Mouse (Mus musculus) limb, embryonic 15.5 days (tissue): ENCODE results near the gene Fam173a. TPM values are rescaled to one million over a fixed set of nuclear protein-coding genes. Genes with fewer than 3 reads are reported as not detected.

Source experiments
- ATAC-seq: fragments of 200-750 bp; cut with Nextera tagmentation; 2 replicates; pipeline ENCODE4 v1.8.0; 2017; ENCODE audit warnings: low read depth, moderate TSS enrichment; ENCODE audit not compliant: insufficient number of reproducible peaks, low FRiP score, low TSS enrichment
- H3K27ac ChIP-seq: fragments of 300-500 bp; sonication (generic); 2 replicates; pipeline ENCODE4 v1.5.1; 2015; ENCODE audit warnings: moderate library complexity, mild to moderate bottlenecking, inconsistent platforms
- H3K27me3 ChIP-seq: fragments of 300-500 bp; sonication (generic); 2 replicates; pipeline ENCODE4 v1.6.1; 2015; ENCODE audit warnings: inconsistent platforms
- H3K36me3 ChIP-seq: fragments of 300-500 bp; sonication (generic); 2 replicates; pipeline ENCODE4 v1.6.1; 2015; ENCODE audit warnings: inconsistent platforms
- H3K4me1 ChIP-seq: fragments of 300-500 bp; sonication (generic); 2 replicates; pipeline ENCODE4 v1.6.1; 2015; ENCODE audit warnings: inconsistent platforms
- H3K4me2 ChIP-seq: fragments of 300-500 bp; sonication (generic); 2 replicates; pipeline ENCODE4 v1.6.1; 2015; ENCODE audit warnings: mild to moderate bottlenecking, inconsistent platforms
- H3K4me3 ChIP-seq: fragments of 300-500 bp; sonication (generic); 2 replicates; pipeline ENCODE4 v1.5.1; 2015; ENCODE audit warnings: mild to moderate bottlenecking, inconsistent platforms
- H3K9ac ChIP-seq: fragments of 300-500 bp; sonication (generic); 2 replicates; pipeline ENCODE4 v1.6.1; 2015; ENCODE audit warnings: inconsistent platforms
- H3K9me3 ChIP-seq: fragments of 300-500 bp; sonication (generic); 2 replicates; pipeline ENCODE4 v1.6.1; 2016; ENCODE audit warnings: inconsistent platforms
- WGBS: fragments of 180-500 bp; shearing (Covaris S2); methylation state at CpG from one replicate; pipeline ENCODE4 v1.1.7; 2015; 5-methylcytosine and 5-hydroxymethylcytosine counted together
- polyA plus RNA-seq: library from polyadenylated mRNA; unstranded; fragments of >200 nt; fragmentation: Nextera tagmentation; extraction: Ambion mirVana; gene quantifications from 2 replicates; pipeline ENCODE4 v1.2.1, GENCODE M21; 2015

Fam173a gene
- polyA plus RNA-seq, 1 experiment from 2014 or later = 85.7 TPM

GRCm38 (mm10) chr17:25794197-25794596 is 1.5 kb upstream of the Fam173a start:
- H3K27ac ChIP-seq = no peak overlapping the region
- H3K9me3 ChIP-seq = no peaks in the 10 kb centered on the region
- H3K4me1 ChIP-seq = peaks cover 58% of the 10 kb centered on the region
- H3K27me3 ChIP-seq = no peaks in the 10 kb centered on the region
- WGBS = 82% methylated on average over 13 of the region's 13 CpGs
- ATAC-seq = no peak
- peaks cover 9% of the 10 kb centered on the region for H3K36me3 ChIP-seq
- no peak overlapping the region for H3K4me2 ChIP-seq
- no peak overlapping the region for H3K4me3 ChIP-seq
- no peak overlapping the region for H3K9ac ChIP-seq

GRCm38 (mm10) chr17:25791843-25792527 is 716 bp downstream of the Fam173a start:
- H3K9ac ChIP-seq = peak overlapping the region; percentile 64
- peak overlapping the region; percentile 74 for H3K4me2 ChIP-seq
- no peaks in the 10 kb centered on the region for H3K9me3 ChIP-seq
- H3K27ac ChIP-seq = peak overlapping the region; percentile 93
- peaks cover 23% of the 10 kb centered on the region for H3K36me3 ChIP-seq
- peak overlapping the region; percentile 66 for H3K4me3 ChIP-seq
- under 1% methylated on average over 45 of the region's 45 CpGs for WGBS
- H3K4me1 ChIP-seq = peaks cover 50% of the 10 kb centered on the region
- 0 out of 2 replicates have a peak, but pooled peaks have one; percentile 50 for ATAC-seq
- no peaks in the 10 kb centered on the region for H3K27me3 ChIP-seq

- Histone ChIP-seq H3K9ac (peak overlapping the region; percentile 64; the same call in 1 of the 2 replicates), H3K9me3 (no peaks in the 10 kb centered on the region), H3K4me1 (peaks cover 49% of the 10 kb centered on the region), H3K27me3 (no peaks in the 10 kb centered on the region), H3K36me3 (peaks cover 23% of the 10 kb centered on the region), H3K4me2 (peak overlapping the region; percentile 74), H3K4me3 (peak overlapping the region; percentile 66), H3K27ac (peak overlapping the region; percentile 93)
- ATAC-seq = no peak
- WGBS = 26% methylated on average over 19 of the region's 19 CpGs
These were observed 1.3 kb downstream of the Fam173a start for GRCm38 (mm10) chr17:25791320-25791842.

GRCm38 (mm10) chr17:25786781-25787504 is 5.8 kb downstream of the Fam173a start:
- H3K4me2 ChIP-seq = no peak overlapping the region
- H3K4me3 ChIP-seq = no peak overlapping the region
- H3K9me3 ChIP-seq = no peaks in the 10 kb centered on the region
- WGBS = 88% methylated on average over 9 of the region's 9 CpGs
- no peak overlapping the region for H3K27ac ChIP-seq
- no peak overlapping the region for H3K9ac ChIP-seq
- peaks cover 41% of the 10 kb centered on the region for H3K36me3 ChIP-seq
- peaks cover 43% of the 10 kb centered on the region for H3K4me1 ChIP-seq
- ATAC-seq = no peak
- no peaks in the 10 kb centered on the region for H3K27me3 ChIP-seq

GRCm38 (mm10) chr17:25786280-25786679 is 6.4 kb downstream of the Fam173a start, which contains the start of gene Ccdc78:
Gene Ccdc78 (plus strand): TSS chr17:25786580.
- Histone ChIP-seq H3K9me3 (no peaks in the 10 kb centered on the region), H3K4me2 (peak within 1 kb of the TSS; percentile 74), H3K27me3 (no peaks in the 10 kb centered on the region), H3K4me3 (peak within 1 kb of the TSS; percentile 79), H3K4me1 (peaks cover 38% of the 10 kb centered on the region), H3K36me3 (peaks cover 48% of the 10 kb centered on the region), H3K9ac (peak within 1 kb of the TSS; percentile 73), H3K27ac (peak within 1 kb of the TSS; percentile 94)
- WGBS = 76% methylated on average over 3 of the region's 3 CpGs
- no peak for ATAC-seq

- under 1% methylated on average over 23 of the region's 23 CpGs for WGBS
- Histone ChIP-seq H3K27ac (peak within 1 kb of the TSS; percentile 94), H3K27me3 (no peaks in the 10 kb centered on the region), H3K36me3 (peaks cover 57% of the 10 kb centered on the region), H3K4me1 (peaks cover 29% of the 10 kb centered on the region), H3K9me3 (no peaks in the 10 kb centered on the region), H3K9ac (peak within 1 kb of the TSS; percentile 73), H3K4me3 (peak within 1 kb of the TSS; percentile 79), H3K4me2 (peak within 1 kb of the TSS; percentile 74)
- ATAC-seq = peak; percentile 79
These were observed 7.4 kb downstream of the Fam173a start, which contains the start of gene Haghl for GRCm38 (mm10) chr17:25785281-25785745. Gene Haghl (minus strand): TSS chr17:25785673.

- H3K4me1 ChIP-seq = peaks cover 29% of the 10 kb centered on the region
- peak overlapping the region; percentile 74 for H3K4me2 ChIP-seq
- 75% methylated on average over 15 of the region's 15 CpGs for WGBS
- 0 out of 2 replicates have a peak overlapping the region, but pooled peaks have one; percentile 73 for H3K9ac ChIP-seq
- no peak for ATAC-seq
- peak overlapping the region; percentile 79 for H3K4me3 ChIP-seq
- no peak overlapping the region for H3K27ac ChIP-seq
- H3K36me3 ChIP-seq = peaks cover 62% of the 10 kb centered on the region
- no peaks in the 10 kb centered on the region for H3K27me3 ChIP-seq
- no peaks in the 10 kb centered on the region for H3K9me3 ChIP-seq
These were observed 8.7 kb downstream of the Fam173a start for GRCm38 (mm10) chr17:25783861-25784574.

GRCm38 (mm10) chr17:25783086-25783485 is 9.6 kb downstream of the Fam173a start:
- Histone ChIP-seq H3K9me3 (no peaks in the 10 kb centered on the region), H3K27me3 (no peaks in the 10 kb centered on the region), H3K4me3 (no peak overlapping the region), H3K27ac (no peak overlapping the region), H3K36me3 (peaks cover 65% of the 10 kb centered on the region), H3K4me1 (peaks cover 29% of the 10 kb centered on the region), H3K4me2 (no peak overlapping the region), H3K9ac (no peak overlapping the region)
- WGBS = 79% methylated on average over 7 of the region's 7 CpGs
- no peak for ATAC-seq

- Histone ChIP-seq H3K36me3 (peaks cover 70% of the 10 kb centered on the region), H3K27me3 (no peaks in the 10 kb centered on the region), H3K4me2 (no peak overlapping the region), H3K9ac (no peak overlapping the region), H3K4me1 (peaks cover 29% of the 10 kb centered on the region), H3K4me3 (no peak overlapping the region), H3K27ac (no peak overlapping the region), H3K9me3 (no peaks in the 10 kb centered on the region)
- 73% methylated on average over 6 of the region's 6 CpGs for WGBS
- no peak for ATAC-seq
These were observed 11.4 kb downstream of the Fam173a start for GRCm38 (mm10) chr17:25781339-25781738.

GRCm38 (mm10) chr17:25777948-25778347 is 14.8 kb downstream of the Fam173a start:
- Histone ChIP-seq H3K27me3 (no peaks in the 10 kb centered on the region), H3K4me1 (peaks cover 15% of the 10 kb centered on the region), H3K9ac (no peak overlapping the region), H3K4me3 (no peak overlapping the region), H3K4me2 (no peak overlapping the region), H3K27ac (no peak overlapping the region), H3K9me3 (no peaks in the 10 kb centered on the region), H3K36me3 (peaks cover 59% of the 10 kb centered on the region)
- no peak for ATAC-seq
- 91% methylated on average over 5 of the region's 5 CpGs for WGBS

- Histone ChIP-seq H3K9me3 (no peaks in the 10 kb centered on the region), H3K36me3 (peaks cover 34% of the 10 kb centered on the region), H3K27ac (no peak overlapping the region), H3K4me2 (no peak overlapping the region), H3K4me1 (peaks cover 12% of the 10 kb centered on the region), H3K4me3 (no peak overlapping the region), H3K9ac (no peak overlapping the region), H3K27me3 (no peaks in the 10 kb centered on the region; the same call in 1 of the 2 replicates)
- ATAC-seq = no peak
- WGBS = 80% methylated on average over 10 of the region's 10 CpGs
These were observed 17.2 kb downstream of the Fam173a start for GRCm38 (mm10) chr17:25775318-25776062.
